Mouse (Mus musculus) adrenal gland, adult (tissue): ENCODE measurements around the gene Mup15.
"Not testable (repeated sequence)": the region's sequence is repeated elsewhere in the genome, so short reads cannot be mapped to it uniquely, and the experiment has no call there.

Experiments used
- DNase-seq, 2 experiments: peaks; one replicate each; pipeline ENCODE4 v3.0.0; 2022 to 2023; ENCODE audit warnings: low spot score in 1 of 2; ENCODE audit not compliant: inconsistent age in 2 of 2

Mup15 gene

GRCm38 (mm10) chr4:61439643-61440042 is at the start of gene Mup15:
Gene Mup15 (minus strand): TSS chr4:61439743.
- DNase-seq: not testable (repeated sequence)
